Mouse (Mus musculus): ENCODE results near the gene Arhgef28. TPM values are rescaled to one million over a fixed set of nuclear protein-coding genes. Genes with fewer than 3 reads are reported as not detected.

The Arhgef28 gene
- total and polyA plus RNA-seq, 2 experiments from 2014 or later: 33.9 to 38.7 TPM

- peaks cover 14% of the 10 kb centered on the region for H3K4me1 ChIP-seq (ENCODE audit: insufficient read depth)
- peaks cover 3% of the 10 kb centered on the region; the same call in 1 of the 2 replicates for H3K36me3 ChIP-seq (ENCODE audit: insufficient read depth)
- H3K9me3 ChIP-seq (ENCODE audit: low read length): no peaks in the 10 kb centered on the region
- no peak overlapping the region for H3K4me3 ChIP-seq (ENCODE audit: low read depth, low read length)
- H3K4me2 ChIP-seq (ENCODE audit: low read depth): no peak overlapping the region
- TF ChIP-seq CTCF (IDR thresholded peaks at IDR 0.05; ENCODE audit: low read depth): no peak
- H3K27ac ChIP-seq (ENCODE audit: low read depth, low read length): no peak overlapping the region
- H3K27me3 ChIP-seq (ENCODE audit: insufficient read depth, low read length): no peaks in the 10 kb centered on the region
- ATAC-seq: no peak
- no peak overlapping the region for H3K9ac ChIP-seq
- DNase-seq: no peak
- 45% methylated on average over 7 of the region's 7 CpGs for WGBS
These were observed 251.2 kb downstream of the Arhgef28 start for GRCm38 (mm10) chr13:97954956-97955496.

- TF ChIP-seq CTCF (IDR thresholded peaks at IDR 0.05; ENCODE audit: low read depth): no peak
- H3K4me2 ChIP-seq (ENCODE audit: low read depth): no peak overlapping the region
- H3K27ac ChIP-seq (ENCODE audit: low read depth, low read length): no peak overlapping the region
- H3K36me3 ChIP-seq (ENCODE audit: insufficient read depth): peaks cover 3% of the 10 kb centered on the region; the same call in 1 of the 2 replicates
- DNase-seq (peak; percentile 26), ATAC-seq (no peak)
- H3K9ac ChIP-seq: no peak overlapping the region
- H3K4me3 ChIP-seq (ENCODE audit: low read depth, low read length): no peak overlapping the region
- H3K9me3 ChIP-seq (ENCODE audit: low read length): no peaks in the 10 kb centered on the region
- 30% methylated on average over 6 of the region's 6 CpGs for WGBS
- no peaks in the 10 kb centered on the region for H3K27me3 ChIP-seq (ENCODE audit: insufficient read depth, low read length)
- peaks cover 5% of the 10 kb centered on the region; the same call in 1 of the 2 replicates for H3K4me1 ChIP-seq (ENCODE audit: insufficient read depth)
These were observed 252.2 kb downstream of the Arhgef28 start for GRCm38 (mm10) chr13:97954051-97954450.

GRCm38 (mm10) chr13:97953526-97953925, 252.7 kb downstream of the Arhgef28 start:
- Histone ChIP-seq H3K4me3 (ENCODE audit: low read depth, low read length) (no peak overlapping the region), H3K9me3 (ENCODE audit: low read length) (no peaks in the 10 kb centered on the region), H3K27me3 (ENCODE audit: insufficient read depth, low read length) (no peaks in the 10 kb centered on the region), H3K27ac (ENCODE audit: low read depth, low read length) (no peak overlapping the region), H3K4me1 (ENCODE audit: insufficient read depth) (peaks cover 5% of the 10 kb centered on the region; the same call in 1 of the 2 replicates), H3K4me2 (ENCODE audit: low read depth) (no peak overlapping the region), H3K36me3 (ENCODE audit: insufficient read depth) (peaks cover 3% of the 10 kb centered on the region; the same call in 1 of the 2 replicates), H3K9ac (no peak overlapping the region)
- DNase-seq (no peak), ATAC-seq (no peak)
- WGBS: 83% methylated on average over 19 of the region's 19 CpGs
- TF ChIP-seq CTCF (IDR thresholded peaks at IDR 0.05; ENCODE audit: low read depth): no peak

GRCm38 (mm10) chr13:97948856-97949255, 257.4 kb downstream of the Arhgef28 start:
- H3K27me3 ChIP-seq (ENCODE audit: insufficient read depth, low read length): no peaks in the 10 kb centered on the region
- no peak for DNase-seq
- no peak overlapping the region for H3K9ac ChIP-seq
- ATAC-seq: peak; percentile 59; the same call in 1 of the 2 replicates
- peaks cover 3% of the 10 kb centered on the region; the same call in 1 of the 2 replicates for H3K36me3 ChIP-seq (ENCODE audit: insufficient read depth)
- H3K4me3 ChIP-seq (ENCODE audit: low read depth, low read length): no peak overlapping the region
- 64% methylated on average over 6 of the region's 6 CpGs for WGBS
- no peak overlapping the region for H3K4me2 ChIP-seq (ENCODE audit: low read depth)
- no peaks in the 10 kb centered on the region for H3K9me3 ChIP-seq (ENCODE audit: low read length)
- H3K4me1 ChIP-seq (ENCODE audit: insufficient read depth): no peaks in the 10 kb centered on the region
- no peak for TF ChIP-seq CTCF (IDR thresholded peaks at IDR 0.05; ENCODE audit: low read depth)
- no peak overlapping the region for H3K27ac ChIP-seq (ENCODE audit: low read depth, low read length)

- Histone ChIP-seq H3K9ac (no peak overlapping the region), H3K4me3 (ENCODE audit: low read depth, low read length) (no peak overlapping the region), H3K27me3 (ENCODE audit: insufficient read depth, low read length) (no peaks in the 10 kb centered on the region), H3K4me2 (ENCODE audit: low read depth) (no peak overlapping the region), H3K9me3 (ENCODE audit: low read length) (no peaks in the 10 kb centered on the region), H3K4me1 (ENCODE audit: insufficient read depth) (no peaks in the 10 kb centered on the region), H3K36me3 (ENCODE audit: insufficient read depth) (no peaks in the 10 kb centered on the region), H3K27ac (ENCODE audit: low read depth, low read length) (no peak overlapping the region)
- ATAC-seq: no peak
- DNase-seq: no peak
- WGBS: 78% methylated on average over 3 of the region's 3 CpGs
- TF ChIP-seq CTCF (IDR thresholded peaks at IDR 0.05; ENCODE audit: low read depth): 0 out of 2 replicates have a peak, but pooled peaks have one; percentile 9
These were observed 258.6 kb downstream of the Arhgef28 start for GRCm38 (mm10) chr13:97947598-97947997.

- DNase-seq (no peak), ATAC-seq (no peak)
- H3K27ac ChIP-seq (ENCODE audit: low read depth, low read length): no peak overlapping the region
- H3K4me3 ChIP-seq (ENCODE audit: low read depth, low read length): no peak overlapping the region
- TF ChIP-seq CTCF (IDR thresholded peaks at IDR 0.05; ENCODE audit: low read depth): no peak
- H3K36me3 ChIP-seq (ENCODE audit: insufficient read depth): no peaks in the 10 kb centered on the region
- WGBS: 91% methylated on average over 7 of the region's 7 CpGs
- no peaks in the 10 kb centered on the region for H3K4me1 ChIP-seq (ENCODE audit: insufficient read depth)
- no peak overlapping the region for H3K4me2 ChIP-seq (ENCODE audit: low read depth)
- H3K9me3 ChIP-seq (ENCODE audit: low read length): no peaks in the 10 kb centered on the region
- no peaks in the 10 kb centered on the region for H3K27me3 ChIP-seq (ENCODE audit: insufficient read depth, low read length)
- H3K9ac ChIP-seq: no peak overlapping the region
These were observed 259.8 kb downstream of the Arhgef28 start for GRCm38 (mm10) chr13:97946422-97946821.

GRCm38 (mm10) chr13:97941909-97942680, 264.1 kb downstream of the Arhgef28 start:
- 91% methylated on average over 13 of the region's 13 CpGs for WGBS
- DNase-seq (no peak), ATAC-seq (no peak)
- TF ChIP-seq CTCF (IDR thresholded peaks at IDR 0.05; ENCODE audit: low read depth): no peak
- no peaks in the 10 kb centered on the region for H3K36me3 ChIP-seq (ENCODE audit: insufficient read depth)
- no peaks in the 10 kb centered on the region for H3K27me3 ChIP-seq (ENCODE audit: insufficient read depth, low read length)
- no peak overlapping the region for H3K4me3 ChIP-seq (ENCODE audit: low read depth, low read length)
- no peak overlapping the region for H3K9ac ChIP-seq
- H3K4me1 ChIP-seq (ENCODE audit: insufficient read depth): no peaks in the 10 kb centered on the region
- H3K4me2 ChIP-seq (ENCODE audit: low read depth): no peak overlapping the region
- no peak overlapping the region for H3K27ac ChIP-seq (ENCODE audit: low read depth, low read length)
- no peaks in the 10 kb centered on the region for H3K9me3 ChIP-seq (ENCODE audit: low read length)

Data from forebrain, postnatal 0 days (tissue).